Comparison of ENCODE assay signal across 25 mouse cellular contexts in genomic region chr6:115268551-115269385, GRCm38 (mm10). TPM values are rescaled to one million over a fixed set of nuclear protein-coding genes. Genes with fewer than 3 reads are reported as not detected.
A peak's percentile ranks its signal among the peaks of the same experiment; 100 is the strongest.
DNase-seq lines count a peak whose midpoint lies in the region; ATAC-seq and TF ChIP-seq lines count a peak whose summit lies in the region.
"Had no signal": no experiment of that assay in that cellular context is flagged by ENCODE, and none has a peak within 500 bp of the region (broad histone marks: within the 10 kb centered on the region; RNA-seq: fewer than 3 reads in every experiment).

No protein-coding gene starts in this region.

- H3K36me3 ChIP-seq in heart, embryonic 11.5 days (ENCODE audit: control insufficient read depth, insufficient read depth, low read length), result no peaks in the 10 kb centered on the region
- H3K36me3 ChIP-seq: embryonic facial prominence, embryonic 15.5 days; forebrain, embryonic 10.5 days; heart, embryonic 13.5 days; hindbrain, embryonic 10.5 days; intestine, embryonic 15.5 days had no signal

- H3K27me3 ChIP-seq in heart, embryonic 11.5 days (ENCODE audit: control insufficient read depth, insufficient read depth, low read length), result peaks cover 56% of the 10 kb centered on the region
- no peaks in the 10 kb centered on the region for H3K27me3 ChIP-seq in cerebellum, adult 2 months (ENCODE audit: control insufficient read depth, insufficient read depth, low read length)
- H3K27me3 ChIP-seq: CH12.LX; embryonic facial prominence, embryonic 15.5 days; intestine, embryonic 15.5 days; Patski had no signal

- no peak for TF ChIP-seq CTCF in gastrocnemius, adult 2 months (IDR thresholded peaks at IDR 0.05)
- TF ChIP-seq CTCF in cerebellum, adult 2 months (IDR thresholded peaks at IDR 0.05; ENCODE audit: borderline replicate concordance, insufficient read depth, low read depth, low read length), result no peak

- H3K4me3 ChIP-seq in gastrocnemius, adult 2 months, result no peak overlapping the region
- no peak overlapping the region for H3K4me3 ChIP-seq in heart, embryonic 11.5 days (ENCODE audit: low read depth, low read length)
- no peak overlapping the region for H3K4me3 ChIP-seq in cerebellum, adult 2 months (replicated peaks; ENCODE audit: insufficient read depth, low read depth, low read length)
- H3K4me3 ChIP-seq: embryonic facial prominence, embryonic 15.5 days; erythroblast, embryonic 14.5 days; forebrain, embryonic 10.5 days; heart, embryonic 13.5 days; hindbrain, embryonic 10.5 days; intestine, embryonic 15.5 days had no signal

- H3K27ac ChIP-seq in gastrocnemius, adult 2 months, result peak overlapping the region; percentile 76
- no peak overlapping the region for H3K27ac ChIP-seq in heart, embryonic 11.5 days (ENCODE audit: low read depth, low read length)
- H3K27ac ChIP-seq in cerebellum, adult 2 months (ENCODE audit: insufficient read depth, low read length), result no peak overlapping the region
- H3K27ac ChIP-seq: embryonic facial prominence, embryonic 15.5 days; forebrain, embryonic 10.5 days; heart, embryonic 13.5 days; hindbrain, embryonic 10.5 days; hindbrain, embryonic 14.5 days; intestine, embryonic 15.5 days had no signal

- H3K9me3 ChIP-seq in heart, embryonic 11.5 days (replicated peaks; ENCODE audit: control insufficient read depth, low read length), result no peaks in the 10 kb centered on the region
- H3K9me3 ChIP-seq: embryonic facial prominence, embryonic 15.5 days; forebrain, embryonic 10.5 days; heart, embryonic 13.5 days; hindbrain, embryonic 10.5 days; intestine, embryonic 15.5 days had no signal

- ATAC-seq in heart, embryonic 11.5 days (replicated peaks; ENCODE audit: insufficient number of reproducible peaks, low FRiP score, low TSS enrichment), result no peak
- ATAC-seq: activated CD4-positive, CD25-positive, alpha-beta regulatory T cell, adult 4 months had no signal

- TF ChIP-seq POLR2A in cerebellum, adult 2 months (IDR thresholded peaks at IDR 0.05; ENCODE audit: borderline replicate concordance, insufficient read depth, low read length), result no peak

- peaks cover 12% of the 10 kb centered on the region for H3K4me1 ChIP-seq in heart, embryonic 11.5 days (ENCODE audit: control insufficient read depth, insufficient read depth, low read length)
- H3K4me1 ChIP-seq in cerebellum, adult 2 months (ENCODE audit: control insufficient read depth, insufficient read depth, low read length), result peaks cover 15% of the 10 kb centered on the region; the same call in 1 of the 2 replicates

- no peak overlapping the region for H3K4me2 ChIP-seq in heart, embryonic 11.5 days
- H3K4me2 ChIP-seq: embryonic facial prominence, embryonic 15.5 days; heart, embryonic 13.5 days; hindbrain, embryonic 14.5 days; intestine, embryonic 15.5 days had no signal

- 82% methylated on average over 10 of the region's 10 CpGs for WGBS in heart, embryonic 11.5 days (ENCODE audit: insufficient replicate concordance)
- WGBS in cerebellum, adult 2 months, result 89% methylated on average over 10 of the region's 10 CpGs

- DNase-seq in gastrocnemius, adult 2 months, result no peak
- DNase-seq in gastrocnemius, postnatal 4 days (ENCODE audit: low spot score in 2 of 2), result no peak
- DNase-seq in heart, adult 8-10 months (ENCODE audit: low spot score), result peak; percentile 36
- peak; percentile 55 for DNase-seq in 3T3-L1 (ENCODE audit: low read depth, low spot score)
- DNase-seq in retina, postnatal 7 days (ENCODE audit: low read depth, low spot score), result peak; percentile 23
- no peak for DNase-seq in cerebellum, adult 2 months

- H3K9ac ChIP-seq in heart, embryonic 11.5 days (ENCODE audit: low read depth, low read length), result no peak overlapping the region
- H3K9ac ChIP-seq: embryonic facial prominence, embryonic 15.5 days; heart, embryonic 13.5 days; hindbrain, embryonic 14.5 days; intestine, embryonic 15.5 days had no signal

- intact Hi-C loops in gastrocnemius, adult 2 months (cut with DNase I), result loop anchor here (1.0 to 2.0 kb wide), 2 partner anchors 41 to 270 kb away; partner anchors contain the start of gene Gm17482

RNA-seq across cellular contexts. Expression of gene Timp4, which starts 16.8 kb away (rescaled TPM):
- total RNA-seq in gastrocnemius, adult 2 months (2021), result 10 to 100 TPM; 20.7 to 23.0 TPM
- 1 to 10 TPM; 1.4 to 2.7 TPM for total RNA-seq in gastrocnemius, postnatal 4 days (2021)
- 10 to 100 TPM; 26.3 to 43.9 (median 37.1) TPM for total RNA-seq in heart, adult 8-10 months (2022)
- polyA plus RNA-seq in heart, embryonic 11.5 days (2014; fragmentation: Nextera tagmentation; extraction: Ambion mirVana), result 0.39 TPM in 1 of 2 replicates, not detected in the other
- 111 and 118 TPM in 2 replicates for polyA plus RNA-seq in cerebellum, adult 2 months (2012; rRNA removed)
- total RNA-seq: CH12.LX; common myeloid progenitor, adult 5-6 weeks had no signal
- polyA plus RNA-seq: erythroblast, embryonic 14.5 days had no signal

RNA-seq across cellular contexts. Expression of gene Gm17482, which starts 41.6 kb away (rescaled TPM):
- not detected for total RNA-seq in gastrocnemius, adult 2 months (2021)
- not detected for total RNA-seq in gastrocnemius, postnatal 4 days (2021)
- total RNA-seq in heart, adult 8-10 months (2022), result not detected
- polyA plus RNA-seq in heart, embryonic 11.5 days (2014; fragmentation: Nextera tagmentation; extraction: Ambion mirVana), result not detected in 2 replicates
- not detected in 2 replicates for polyA plus RNA-seq in cerebellum, adult 2 months (2012; rRNA removed)
- total RNA-seq: adrenal gland, adult 18-20 months; adrenal gland, postnatal 14 days; CH12.LX; common myeloid progenitor, adult 5-6 weeks; gastrocnemius, adult 8-10 months; gastrocnemius, postnatal 36 days had no signal
- polyA plus RNA-seq: activated CD4-positive, CD25-positive, alpha-beta regulatory T cell, adult 4 months; embryonic facial prominence, embryonic 11.5 days; embryonic facial prominence, embryonic 15.5 days; erythroblast, embryonic 14.5 days; forebrain, embryonic 10.5 days; forebrain, embryonic 14.5 days; heart, embryonic 13.5 days; heart, postnatal 0 days; hindbrain, embryonic 10.5 days; hindbrain, embryonic 14.5 days; intestine, embryonic 15.5 days; Patski had no signal

Comparison
In these comparisons a context has a peak if more than half of its experiments do, and no peak if none do; other contexts are left out.
1. RNA of gene Timp4, which starts 16.8 kb away (total RNA-seq): 26.3 to 43.9 TPM in heart, adult 8-10 months and 20.7 to 23.0 TPM in gastrocnemius, adult 2 months; 1.4 to 2.7 TPM in gastrocnemius, postnatal 4 days; every median in the first group is over 4 times any median in the second.
2. DNase-seq: peak in heart, adult 8-10 months (single experiment), 3T3-L1 (single experiment) and retina, postnatal 7 days (single experiment); none in gastrocnemius, adult 2 months (single experiment), gastrocnemius, postnatal 4 days (0 of 2) and cerebellum, adult 2 months (0 of 2).